Mouse (Mus musculus) layer of hippocampus, postnatal 36 days (tissue): ENCODE results near the gene Itgb3. TPM values are rescaled to one million over a fixed set of nuclear protein-coding genes. Genes with fewer than 3 reads are reported as not detected.
A peak's percentile ranks its signal among the peaks of the same experiment; 100 is the strongest.

ENCODE experiments used
- DNase-seq, 2 experiments: peaks; one replicate each; pipeline ENCODE4 v3.0.0; 2022
- total RNA-seq, 2 experiments: library from RNA; stranded (reverse); gene quantifications; 2 replicates each; pipeline ENCODE4 v1.2.3; 2021

Itgb3 gene
- total RNA-seq, 2 experiments from 2014 or later = 1.3 TPM

GRCm38 (mm10) chr11:104582630-104583364, 25.0 kb upstream of the Itgb3 start:
- no peak for DNase-seq

- no peak for DNase-seq
These were observed 22.3 kb upstream of the Itgb3 start for GRCm38 (mm10) chr11:104585495-104585894.

GRCm38 (mm10) chr11:104587904-104588303, 19.9 kb upstream of the Itgb3 start:
- no peak for DNase-seq

- DNase-seq = no peak
These were observed 19.3 kb upstream of the Itgb3 start for GRCm38 (mm10) chr11:104588513-104588912.

- DNase-seq = no peak
These were observed 18.2 kb upstream of the Itgb3 start for GRCm38 (mm10) chr11:104589570-104589969.

- DNase-seq = peak; percentile 67 to 74
These were observed 17.7 kb upstream of the Itgb3 start for GRCm38 (mm10) chr11:104590148-104590547.

GRCm38 (mm10) chr11:104592066-104592835, 15.5 kb upstream of the Itgb3 start:
- no peak for DNase-seq

GRCm38 (mm10) chr11:104596365-104596764, 11.4 kb upstream of the Itgb3 start:
- DNase-seq = no peak

GRCm38 (mm10) chr11:104599265-104599945, 8.4 kb upstream of the Itgb3 start:
- no peak for DNase-seq

GRCm38 (mm10) chr11:104600675-104601074, 7.1 kb upstream of the Itgb3 start:
- DNase-seq = no peak

- no peak for DNase-seq
These were observed 3.6 kb upstream of the Itgb3 start for GRCm38 (mm10) chr11:104604192-104604591.

GRCm38 (mm10) chr11:104608249-104608920, 585 bp downstream of the Itgb3 start:
- no peak for DNase-seq

- no peak for DNase-seq
These were observed 1.4 kb downstream of the Itgb3 start for GRCm38 (mm10) chr11:104609033-104609684.

GRCm38 (mm10) chr11:104609733-104610132, 1.9 kb downstream of the Itgb3 start:
- no peak for DNase-seq

GRCm38 (mm10) chr11:104611579-104612151, 3.9 kb downstream of the Itgb3 start:
- no peak for DNase-seq

- DNase-seq = no peak
These were observed 5.8 kb downstream of the Itgb3 start for GRCm38 (mm10) chr11:104613551-104613950.

- DNase-seq = no peak
These were observed 6.3 kb downstream of the Itgb3 start for GRCm38 (mm10) chr11:104614130-104614529.

GRCm38 (mm10) chr11:104616182-104616581, 8.4 kb downstream of the Itgb3 start:
- DNase-seq = no peak

- DNase-seq = no peak
These were observed 10.9 kb downstream of the Itgb3 start for GRCm38 (mm10) chr11:104618638-104619076.

GRCm38 (mm10) chr11:104619084-104620022, 11.6 kb downstream of the Itgb3 start:
- no peak for DNase-seq
